Mouse (Mus musculus): Measurements from ENCODE around the gene Reep6. TPM values are rescaled to one million over a fixed set of nuclear protein-coding genes. Genes with fewer than 3 reads are reported as not detected.
A peak's percentile ranks its signal among the peaks of the same experiment; 100 is the strongest.

Reep6 gene
- total RNA-seq, 1 experiment, result 13.3 TPM

DNA sequence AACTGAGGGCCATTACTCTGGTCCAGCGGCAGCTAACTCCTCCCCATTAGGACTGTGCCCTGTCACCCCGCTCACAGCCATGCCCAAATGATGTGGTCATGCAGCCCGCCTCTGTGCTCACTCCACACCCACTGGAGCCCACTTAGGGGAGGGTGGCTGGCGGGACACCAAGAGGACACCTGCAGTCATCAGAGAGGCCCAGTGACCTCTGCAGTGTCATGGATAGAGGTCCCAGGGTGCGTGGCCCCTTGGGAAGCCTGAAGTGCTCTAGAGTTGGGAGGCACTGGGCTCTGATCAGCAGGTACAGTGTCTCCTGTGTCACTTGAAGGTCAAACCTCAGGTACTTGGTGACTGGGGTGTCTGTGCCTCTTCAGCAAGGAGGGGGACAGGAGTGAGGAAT is 32.9 kb upstream of the Reep6 start:
- in situ Hi-C loops (cut with MboI; ENCODE audit: low sequenced_read_pairs in 2 of 2, unreplicated experiment in 2 of 2), result no loop called here
- no peak overlapping the region for H3K27ac ChIP-seq (ENCODE audit: insufficient read depth, low read depth, low read length, poor library complexity, severe bottlenecking)

GRCm38 (mm10) chr10:80297526-80298133 is 32.1 kb upstream of the Reep6 start:
- Histone ChIP-seq H3K4me1 (ENCODE audit: control insufficient read depth in 2 of 2, insufficient read depth in 2 of 2, low read length in 2 of 2, poor library complexity in 1 of 2) (peaks cover 0 to 15% of the 10 kb centered on the region in 2 experiments; a peak in 2 of 4 replicates), H3K9me3 (ENCODE audit: control insufficient read depth, insufficient read depth, low read depth, low read length) (no peaks in the 10 kb centered on the region), H3K27ac (ENCODE audit: insufficient read depth, low read depth, low read length, poor library complexity, severe bottlenecking) (no peak overlapping the region), H3K4me3 (ENCODE audit: insufficient read depth in 1 of 2, low read depth in 1 of 2, low read length in 2 of 2, poor library complexity in 1 of 2, severe bottlenecking in 1 of 2) (no peak overlapping the region), H3K9ac (ENCODE audit: insufficient read depth, low read depth, low read length, poor library complexity, severe bottlenecking) (no peak overlapping the region), H3K36me3 (ENCODE audit: control insufficient read depth, insufficient read depth, low read length, poor library complexity, severe bottlenecking) (peaks cover 25% of the 10 kb centered on the region)
- DNase-seq (ENCODE audit: low read depth, low spot score), result no peak
- TF ChIP-seq CHD2 (IDR thresholded peaks at IDR 0.05; ENCODE audit: low read depth, low read length) (no peak), MAFK (IDR thresholded peaks at IDR 0.05; ENCODE audit: insufficient read depth, low read depth, low read length) (no peak), ZC3H11A (IDR thresholded peaks at IDR 0.05; ENCODE audit: borderline replicate concordance, low read depth, low read length) (no peak), ZNF384 (IDR thresholded peaks at IDR 0.05; ENCODE audit: low read depth, low read length) (no peak), HCFC1 (IDR thresholded peaks at IDR 0.05; ENCODE audit: borderline replicate concordance, insufficient read depth, low read length) (no peak)
- in situ Hi-C loops (cut with MboI; ENCODE audit: low sequenced_read_pairs in 2 of 2, unreplicated experiment in 2 of 2), result no loop called here

More for the DNA sequence above, 32.9 kb upstream of the Reep6 start:
- Histone ChIP-seq H3K9me3 (ENCODE audit: control insufficient read depth, insufficient read depth, low read depth, low read length) (no peaks in the 10 kb centered on the region), H3K4me1 (ENCODE audit: control insufficient read depth in 2 of 2, insufficient read depth in 2 of 2, low read length in 2 of 2, poor library complexity in 1 of 2) (peaks cover 0 to 16% of the 10 kb centered on the region in 2 experiments; a peak in 2 of 4 replicates), H3K4me3 (ENCODE audit: insufficient read depth in 1 of 2, low read depth in 1 of 2, low read length in 2 of 2, poor library complexity in 1 of 2, severe bottlenecking in 1 of 2) (no peak overlapping the region), H3K36me3 (ENCODE audit: control insufficient read depth, insufficient read depth, low read length, poor library complexity, severe bottlenecking) (peaks cover 26% of the 10 kb centered on the region), H3K9ac (ENCODE audit: insufficient read depth, low read depth, low read length, poor library complexity, severe bottlenecking) (no peak overlapping the region)
- TF ChIP-seq MAFK (IDR thresholded peaks at IDR 0.05; ENCODE audit: insufficient read depth, low read depth, low read length), result no peak
- DNase-seq (ENCODE audit: low read depth, low spot score), result no peak

DNA sequence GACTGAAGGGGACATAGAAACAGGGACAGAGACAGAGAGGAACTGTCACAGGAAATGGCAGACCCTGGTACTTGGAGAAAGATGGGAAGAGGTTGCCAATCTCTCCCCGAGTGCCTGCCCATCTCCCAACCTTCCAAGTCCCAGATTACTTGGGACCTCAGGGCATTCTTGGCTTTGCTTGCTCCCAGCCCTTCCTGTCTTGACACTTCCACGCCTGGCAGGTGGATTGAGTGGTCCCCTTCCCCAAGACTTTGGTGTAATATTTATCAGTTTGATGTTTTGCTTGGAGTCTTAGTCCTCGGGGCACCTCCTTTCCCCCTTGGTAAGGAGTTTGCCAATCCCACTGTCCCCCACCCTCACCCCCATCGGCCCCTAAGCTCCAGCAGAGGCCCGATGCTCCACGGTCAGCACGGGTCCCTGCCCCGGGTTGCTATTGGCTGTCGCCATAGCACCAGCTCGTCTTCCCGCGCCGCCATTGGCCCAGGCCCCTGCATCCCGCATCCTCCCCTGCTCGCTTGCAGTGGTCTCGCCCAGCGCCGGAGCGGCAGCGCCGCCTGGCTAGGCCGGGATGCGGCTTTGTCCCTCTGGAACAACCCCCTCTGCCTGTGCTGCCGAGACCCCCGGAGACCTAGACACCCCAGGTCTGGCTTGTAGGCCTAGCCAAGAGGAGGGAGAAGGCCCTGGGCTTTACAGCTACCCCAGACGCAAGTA is 31.0 kb upstream of the Reep6 start:
- peaks cover 14% of the 10 kb centered on the region for H3K36me3 ChIP-seq (ENCODE audit: control insufficient read depth, insufficient read depth, low read length, poor library complexity, severe bottlenecking)
- H3K9ac ChIP-seq (ENCODE audit: insufficient read depth, low read depth, low read length, poor library complexity, severe bottlenecking), result no peak overlapping the region
- no peak overlapping the region for H3K27ac ChIP-seq (ENCODE audit: insufficient read depth, low read depth, low read length, poor library complexity, severe bottlenecking)
- peak overlapping the region in 1 of 2 experiments; percentile 39; a peak in 3 of 4 replicates for H3K4me3 ChIP-seq (ENCODE audit: insufficient read depth in 1 of 2, low read depth in 1 of 2, low read length in 2 of 2, poor library complexity in 1 of 2, severe bottlenecking in 1 of 2)
- H3K9me3 ChIP-seq (ENCODE audit: control insufficient read depth, insufficient read depth, low read depth, low read length), result no peaks in the 10 kb centered on the region
- peaks cover 0 to 15% of the 10 kb centered on the region in 2 experiments; a peak in 2 of 4 replicates for H3K4me1 ChIP-seq (ENCODE audit: control insufficient read depth in 2 of 2, insufficient read depth in 2 of 2, low read length in 2 of 2, poor library complexity in 1 of 2)
- DNase-seq (ENCODE audit: low read depth, low spot score), result no peak
- TF ChIP-seq ZNF384 (IDR thresholded peaks at IDR 0.05; ENCODE audit: low read depth, low read length), result no peak
- in situ Hi-C loops (cut with MboI; ENCODE audit: low sequenced_read_pairs in 2 of 2, unreplicated experiment in 2 of 2), result no loop called here

- peaks cover 8% of the 10 kb centered on the region for H3K36me3 ChIP-seq (ENCODE audit: control insufficient read depth, insufficient read depth, low read length, poor library complexity, severe bottlenecking)
- in situ Hi-C loops (cut with MboI; ENCODE audit: low sequenced_read_pairs in 2 of 2, unreplicated experiment in 2 of 2), result no loop called here
- H3K27ac ChIP-seq (ENCODE audit: insufficient read depth, low read depth, low read length, poor library complexity, severe bottlenecking), result no peak overlapping the region
- TF ChIP-seq ZC3H11A (IDR thresholded peaks at IDR 0.05; ENCODE audit: borderline replicate concordance, low read depth, low read length), result no peak
- TF ChIP-seq ZNF384 (IDR thresholded peaks at IDR 0.05; ENCODE audit: low read depth, low read length), result no peak
- no peak for TF ChIP-seq HCFC1 (IDR thresholded peaks at IDR 0.05; ENCODE audit: borderline replicate concordance, insufficient read depth, low read length)
- no peak for TF ChIP-seq MAFK (IDR thresholded peaks at IDR 0.05; ENCODE audit: insufficient read depth, low read depth, low read length)
- no peak for TF ChIP-seq CHD2 (IDR thresholded peaks at IDR 0.05; ENCODE audit: low read depth, low read length)
- H3K9ac ChIP-seq (ENCODE audit: insufficient read depth, low read depth, low read length, poor library complexity, severe bottlenecking), result no peak overlapping the region
- no peak for DNase-seq (ENCODE audit: low read depth, low spot score)
- peak overlapping the region in 1 of 2 experiments; percentile 39; a peak in 3 of 4 replicates for H3K4me3 ChIP-seq (ENCODE audit: insufficient read depth in 1 of 2, low read depth in 1 of 2, low read length in 2 of 2, poor library complexity in 1 of 2, severe bottlenecking in 1 of 2)
- H3K9me3 ChIP-seq (ENCODE audit: control insufficient read depth, insufficient read depth, low read depth, low read length), result no peaks in the 10 kb centered on the region
- H3K4me1 ChIP-seq (ENCODE audit: control insufficient read depth in 2 of 2, insufficient read depth in 2 of 2, low read length in 2 of 2, poor library complexity in 1 of 2), result peaks cover 0 to 13% of the 10 kb centered on the region in 2 experiments; a peak in 2 of 4 replicates
These were observed 30.5 kb upstream of the Reep6 start for GRCm38 (mm10) chr10:80299301-80299700.
